ENCODE assay signal across 8 mouse cellular contexts in genomic region chr16:22009099-22009584, GRCm38 (mm10). TPM values are rescaled to one million over a fixed set of nuclear protein-coding genes. Genes with fewer than 3 reads are reported as not detected.
DNase-seq lines count a peak whose midpoint lies in the region; ATAC-seq lines count a peak whose summit lies in the region.

Senp2 (plus strand) TSS chr16:22009484.

- H3K27ac ChIP-seq in brown adipose tissue, adult 24 weeks (replicated peaks; ENCODE audit: low read depth, low read length) = peak within 1 kb of the TSS; percentile 28
- H3K27ac ChIP-seq in heart, embryonic 13.5 days (replicated peaks) = peak within 1 kb of the TSS; percentile 73
- peak within 1 kb of the TSS; percentile 93 for H3K27ac ChIP-seq in liver, embryonic 12.5 days
- H3K27ac ChIP-seq in stomach, embryonic 15.5 days = peak within 1 kb of the TSS; percentile 71

- peak within 1 kb of the TSS; percentile 96 for H3K9ac ChIP-seq in heart, embryonic 13.5 days
- H3K9ac ChIP-seq in liver, embryonic 12.5 days = peak within 1 kb of the TSS; percentile 97
- H3K9ac ChIP-seq in stomach, embryonic 15.5 days = peak within 1 kb of the TSS; percentile 86

- no peaks in the 10 kb centered on the region for H3K4me1 ChIP-seq in brown adipose tissue, adult 24 weeks (ENCODE audit: control insufficient read depth, insufficient read depth, insufficient read length, low read length)
- H3K4me1 ChIP-seq in heart, embryonic 13.5 days = peaks cover 19% of the 10 kb centered on the region
- peaks cover 53% of the 10 kb centered on the region for H3K4me1 ChIP-seq in liver, embryonic 12.5 days
- H3K4me1 ChIP-seq in stomach, embryonic 15.5 days = no peaks in the 10 kb centered on the region

- H3K27me3 ChIP-seq in heart, embryonic 13.5 days (replicated peaks) = peaks cover 5% of the 10 kb centered on the region; the same call in 1 of the 2 replicates
- H3K27me3 ChIP-seq in liver, embryonic 12.5 days (replicated peaks) = no peaks in the 10 kb centered on the region; the same call in 1 of the 2 replicates
- H3K27me3 ChIP-seq in stomach, embryonic 15.5 days (replicated peaks) = no peaks in the 10 kb centered on the region

- WGBS in heart, embryonic 13.5 days = under 1% methylated on average over 45 of the region's 45 CpGs
- under 1% methylated on average over 45 of the region's 45 CpGs for whole genome bisulfite sequencing in liver, embryonic 12.5 days (ENCODE audit: insufficient replicate concordance)
- WGBS in stomach, embryonic 15.5 days = under 1% methylated on average over 45 of the region's 45 CpGs

- peak within 1 kb of the TSS; percentile 87 for H3K4me2 ChIP-seq in heart, embryonic 13.5 days
- peak within 1 kb of the TSS; percentile 76 for H3K4me2 ChIP-seq in liver, embryonic 12.5 days
- H3K4me2 ChIP-seq in stomach, embryonic 15.5 days = peak within 1 kb of the TSS; percentile 71

- no peaks in the 10 kb centered on the region for H3K9me3 ChIP-seq in heart, embryonic 13.5 days
- no peaks in the 10 kb centered on the region for H3K9me3 ChIP-seq in liver, embryonic 12.5 days (replicated peaks)
- H3K9me3 ChIP-seq in stomach, embryonic 15.5 days = no peaks in the 10 kb centered on the region

- DNase-seq in CD4-positive, CD25-positive, alpha-beta regulatory T cell, adult 2 months (ENCODE audit: low read depth, low spot score) = peak; percentile 100
- peak; percentile 96 for DNase-seq in fat pad, adult 2 months (ENCODE audit: extremely low read depth, low read depth, low spot score)
- peak; percentile 100 for DNase-seq in kidney, postnatal 10 days
- DNase-seq in natural killer cell, adult 2 months (ENCODE audit: low spot score in 2 of 2) = peak; percentile 100

- peaks cover 8% of the 10 kb centered on the region; the same call in 1 of the 2 replicates for H3K36me3 ChIP-seq in heart, embryonic 13.5 days
- peaks cover 19% of the 10 kb centered on the region for H3K36me3 ChIP-seq in liver, embryonic 12.5 days
- H3K36me3 ChIP-seq in stomach, embryonic 15.5 days = no peaks in the 10 kb centered on the region

- ATAC-seq in heart, embryonic 13.5 days (ENCODE audit: extremely low read depth, insufficient number of reproducible peaks, low FRiP score, low TSS enrichment) = peak; percentile 99
- peak; percentile 97 for ATAC-seq in liver, embryonic 12.5 days
- peak; percentile 99 for ATAC-seq in stomach, embryonic 15.5 days (ENCODE audit: insufficient read depth, low FRiP score, low read depth)

- peak within 1 kb of the TSS; percentile 96 for H3K4me3 ChIP-seq in brown adipose tissue, adult 24 weeks (ENCODE audit: insufficient read depth, low read depth, low read length)
- peak within 1 kb of the TSS; percentile 99 for H3K4me3 ChIP-seq in heart, embryonic 13.5 days
- peak within 1 kb of the TSS; percentile 97 for H3K4me3 ChIP-seq in liver, embryonic 12.5 days
- H3K4me3 ChIP-seq in stomach, embryonic 15.5 days (replicated peaks) = peak within 1 kb of the TSS; percentile 79

RNA-seq across cellular contexts. Expression of gene Senp2, which starts in this region (rescaled TPM):
- polyA plus RNA-seq in brown adipose tissue, adult 24 weeks (2012; ENCODE audit: insufficient read depth, insufficient read length, missing spikeins) = 23.1 and 23.3 TPM in 2 replicates
- polyA plus RNA-seq in heart, embryonic 13.5 days (2015; fragmentation: Nextera tagmentation; extraction: Ambion mirVana) = 23.9 and 24.0 TPM in 2 replicates
- polyA plus RNA-seq in liver, embryonic 12.5 days (2016; fragmentation: Nextera tagmentation; extraction: Ambion mirVana) = 55.9 and 59.5 TPM in 2 replicates
- polyA plus RNA-seq in stomach, embryonic 15.5 days (2015; fragmentation: Nextera tagmentation; extraction: Ambion mirVana) = 42.4 and 42.9 TPM in 2 replicates

Comparison
In these comparisons a context has a peak if more than half of its experiments do, and no peak if none do; other contexts are left out.
1. Peak in every context shown above with its lines: DNase-seq, ATAC-seq, H3K4me3 ChIP-seq and H3K27ac ChIP-seq.
2. H3K27ac ChIP-seq: peak in every context shown above with its lines; median percentile 93 in liver, embryonic 12.5 days; 73 in heart, embryonic 13.5 days; 71 in stomach, embryonic 15.5 days; 28 in brown adipose tissue, adult 24 weeks.